Mouse (Mus musculus) heart, embryonic 16.5 days (tissue): ENCODE results near the gene Pop7. TPM values are rescaled to one million over a fixed set of nuclear protein-coding genes. Genes with fewer than 3 reads are reported as not detected.

Experiments
- ATAC-seq: fragments of 200-750 bp; cut with Nextera tagmentation; replicated peaks from 2 replicates; pipeline ENCODE4 v1.8.0; 2017; ENCODE audit warnings: moderate number of reproducible peaks; ENCODE audit not compliant: insufficient read depth, low FRiP score; ENCODE audit errors: extremely low read depth
- H3K27ac ChIP-seq: fragments of 300-500 bp; sonication (generic); 2 replicates; pipeline ENCODE4 v1.5.1; 2014; ENCODE audit warnings: mild to moderate bottlenecking, low read length, control low read depth, moderate library complexity
- H3K27me3 ChIP-seq: fragments of 300-500 bp; sonication (generic); 2 replicates; pipeline ENCODE4 v1.6.1; 2014; ENCODE audit warnings: low read length, mixed read lengths; ENCODE audit not compliant: control insufficient read depth, insufficient read depth
- H3K36me3 ChIP-seq: fragments of 300-500 bp; sonication (generic); 2 replicates; pipeline ENCODE4 v1.6.1; 2014; ENCODE audit not compliant: control insufficient read depth, insufficient read depth
- H3K4me1 ChIP-seq: fragments of 300-500 bp; sonication (generic); 2 replicates; pipeline ENCODE4 v1.6.1; 2014; ENCODE audit warnings: low read length, mixed read lengths; ENCODE audit not compliant: control insufficient read depth, insufficient read depth
- H3K4me2 ChIP-seq: fragments of 300-500 bp; sonication (generic); 2 replicates; pipeline ENCODE4 v1.6.1; 2014; ENCODE audit warnings: low read depth, mild to moderate bottlenecking, control low read depth, low read length
- H3K4me3 ChIP-seq: fragments of 300-500 bp; sonication (generic); 2 replicates; pipeline ENCODE4 v1.5.1; 2014; ENCODE audit warnings: mild to moderate bottlenecking, control low read depth, low read length
- H3K9ac ChIP-seq: fragments of 300-500 bp; sonication (generic); 2 replicates; pipeline ENCODE4 v1.6.1; 2014; ENCODE audit warnings: low read length, control low read depth
- H3K9me3 ChIP-seq: fragments of 300-500 bp; sonication (generic); replicated peaks from 2 replicates; pipeline ENCODE4 v1.6.1; 2016; ENCODE audit warnings: low read length; ENCODE audit not compliant: control insufficient read depth
- WGBS: fragments of 180-500 bp; shearing (Covaris S2); extraction: QIAGEN DNeasy Blood & Tissue Kit; methylation state at CpG from one replicate; pipeline ENCODE4 v1.1.7; 2014; 5-methylcytosine and 5-hydroxymethylcytosine counted together
- polyA plus RNA-seq: library from polyadenylated mRNA; unstranded; fragments of >200 nt; fragmentation: Nextera tagmentation; extraction: Ambion mirVana; gene quantifications from 2 replicates; pipeline ENCODE4 v1.2.1, GENCODE M21; 2015

Pop7 gene
- 43.3 and 45.5 TPM in 2 replicates for polyA plus RNA-seq

DNA sequence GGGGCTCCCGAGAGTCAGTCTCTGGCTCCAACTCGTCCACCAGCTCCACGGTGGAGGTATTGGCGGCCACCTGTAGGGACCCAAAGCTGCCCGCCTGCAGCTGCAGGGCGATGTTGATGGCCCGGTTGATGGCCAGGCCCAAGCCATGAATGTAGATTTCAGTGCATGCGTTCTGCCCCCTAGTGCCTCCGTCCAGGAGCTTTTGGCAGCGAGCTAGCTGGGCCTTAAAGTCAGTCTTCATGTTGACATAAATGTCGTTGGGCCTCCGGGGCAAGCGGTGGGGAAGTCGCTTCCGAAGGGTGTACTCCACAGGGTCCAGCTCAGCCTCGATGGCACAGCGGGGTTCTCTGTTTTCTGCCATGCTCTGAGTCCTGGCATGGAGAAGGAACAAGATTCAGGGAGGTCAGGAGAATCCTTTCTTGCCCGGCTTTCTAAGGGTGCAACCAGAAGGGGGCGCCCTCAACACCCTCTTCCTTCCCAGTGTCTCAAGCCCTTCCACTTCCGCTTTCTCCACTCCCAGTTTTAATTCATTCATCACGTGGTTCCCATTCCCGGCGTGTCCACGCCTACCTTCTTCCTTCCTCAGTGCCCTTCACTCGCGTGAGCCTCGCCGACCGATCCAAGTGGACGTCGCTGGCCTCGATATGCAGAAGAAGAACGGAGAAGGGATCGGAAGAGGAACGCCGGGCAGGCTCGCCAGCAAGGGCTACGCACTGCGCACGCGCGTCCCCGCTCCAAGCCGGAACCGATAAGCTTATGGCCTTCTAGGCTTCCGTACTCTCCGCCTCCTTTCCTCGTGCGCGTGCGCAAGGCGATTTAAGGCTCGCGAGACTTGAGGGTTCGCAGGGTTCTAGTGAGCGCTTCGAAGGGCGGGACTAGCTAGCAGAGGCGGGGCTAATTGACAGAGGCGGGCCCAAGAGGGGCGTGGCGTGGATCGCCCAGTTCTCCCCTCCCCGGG is at the start of gene Pop7:
Pop7 (minus strand) TSS at position 810 of the 958 bp plus-strand sequence.
- H3K27ac ChIP-seq = peak within 1 kb of the TSS; percentile 99
- WGBS = 2% methylated on average over 64 of the region's 64 CpGs
- H3K9me3 ChIP-seq = 0 out of 2 replicates have a peak, but pooled peaks cover 3% of the 10 kb centered on the region
- no peaks in the 10 kb centered on the region for H3K36me3 ChIP-seq
- peak within 1 kb of the TSS; percentile 73 for H3K4me3 ChIP-seq
- peaks cover 14% of the 10 kb centered on the region for H3K4me1 ChIP-seq
- peak within 1 kb of the TSS; percentile 90 for H3K4me2 ChIP-seq
- peak within 1 kb of the TSS; percentile 95 for H3K9ac ChIP-seq
- ATAC-seq = peak; percentile 96
- no peaks in the 10 kb centered on the region for H3K27me3 ChIP-seq

DNA sequence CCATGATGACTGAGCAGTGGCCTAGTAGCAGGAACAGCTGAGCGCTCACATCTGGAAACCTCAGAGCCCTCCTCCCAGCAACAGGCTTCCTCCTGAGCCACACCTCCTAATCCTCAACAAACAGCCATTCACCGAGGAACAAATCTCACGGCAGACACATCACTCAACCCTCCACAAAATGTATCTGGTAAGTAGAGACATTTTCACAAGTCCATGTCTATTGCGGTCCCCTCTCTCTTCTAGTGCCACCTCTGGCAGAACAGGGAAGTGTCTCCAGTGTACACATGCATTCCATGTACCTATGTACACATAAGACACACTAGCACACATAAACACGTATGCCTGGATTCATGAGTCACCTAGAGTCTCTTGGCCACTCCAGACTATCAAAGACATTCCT is 48.8 kb upstream of the Pop7 start:
- Histone ChIP-seq H3K27ac (no peak overlapping the region), H3K36me3 (no peaks in the 10 kb centered on the region), H3K27me3 (peaks cover 14% of the 10 kb centered on the region), H3K4me3 (no peak overlapping the region), H3K9me3 (no peaks in the 10 kb centered on the region), H3K4me2 (no peak overlapping the region), H3K4me1 (no peaks in the 10 kb centered on the region), H3K9ac (no peak overlapping the region)
- 65% methylated on average over 5 of the region's 5 CpGs for WGBS
- ATAC-seq = no peak

DNA sequence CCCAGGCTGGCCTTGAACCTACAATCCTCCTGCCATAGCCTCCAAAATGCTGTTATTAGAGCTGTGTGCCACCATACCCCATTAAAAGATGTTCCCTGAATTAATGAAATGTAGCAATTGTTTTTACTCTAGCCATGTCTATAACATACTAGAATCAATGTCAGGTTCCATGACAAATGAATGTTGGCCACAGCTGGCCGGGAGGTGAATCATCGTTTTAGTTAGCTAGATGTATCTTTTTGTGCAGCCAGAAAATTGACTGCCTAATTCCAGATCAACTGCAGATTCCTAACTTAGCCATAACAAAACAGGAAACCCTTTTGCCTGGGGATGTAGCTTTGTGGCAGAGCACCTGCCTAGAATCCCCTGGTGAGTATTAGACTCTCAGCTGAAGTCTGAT is 47.5 kb upstream of the Pop7 start:
- Histone ChIP-seq H3K4me1 (no peaks in the 10 kb centered on the region), H3K4me2 (no peak overlapping the region), H3K36me3 (no peaks in the 10 kb centered on the region), H3K27ac (no peak overlapping the region), H3K4me3 (no peak overlapping the region), H3K27me3 (peaks cover 14% of the 10 kb centered on the region), H3K9ac (no peak overlapping the region), H3K9me3 (no peaks in the 10 kb centered on the region)
- WGBS = 61% methylated on average over 2 of the region's 2 CpGs
- ATAC-seq = no peak

DNA sequence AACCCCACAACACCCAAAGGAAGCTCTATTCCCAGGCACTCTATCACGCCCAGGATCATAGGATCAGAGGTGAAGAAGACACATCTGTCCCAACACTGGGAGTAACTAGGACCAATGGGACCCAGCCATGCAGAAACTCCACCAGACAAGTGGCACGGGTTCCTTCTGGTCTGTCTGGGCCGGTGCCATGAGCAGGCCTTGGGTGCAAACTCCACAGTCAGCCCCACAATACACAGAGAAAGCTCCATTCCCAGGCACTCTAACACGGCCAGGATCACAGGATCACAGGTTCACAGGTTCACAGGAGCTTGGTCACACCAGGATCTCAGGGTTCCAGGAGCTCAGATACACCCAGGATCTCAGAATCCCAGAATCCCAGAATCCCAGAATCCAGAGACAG is 43.3 kb upstream of the Pop7 start:
- H3K9ac ChIP-seq = no peak overlapping the region
- H3K27me3 ChIP-seq = no peaks in the 10 kb centered on the region
- H3K4me2 ChIP-seq = no peak overlapping the region
- no peaks in the 10 kb centered on the region for H3K9me3 ChIP-seq
- no peak overlapping the region for H3K4me3 ChIP-seq
- H3K4me1 ChIP-seq = no peaks in the 10 kb centered on the region
- WGBS = 67% methylated on average over 4 of the region's 4 CpGs
- no peak for ATAC-seq
- no peak overlapping the region for H3K27ac ChIP-seq
- H3K36me3 ChIP-seq = no peaks in the 10 kb centered on the region

DNA sequence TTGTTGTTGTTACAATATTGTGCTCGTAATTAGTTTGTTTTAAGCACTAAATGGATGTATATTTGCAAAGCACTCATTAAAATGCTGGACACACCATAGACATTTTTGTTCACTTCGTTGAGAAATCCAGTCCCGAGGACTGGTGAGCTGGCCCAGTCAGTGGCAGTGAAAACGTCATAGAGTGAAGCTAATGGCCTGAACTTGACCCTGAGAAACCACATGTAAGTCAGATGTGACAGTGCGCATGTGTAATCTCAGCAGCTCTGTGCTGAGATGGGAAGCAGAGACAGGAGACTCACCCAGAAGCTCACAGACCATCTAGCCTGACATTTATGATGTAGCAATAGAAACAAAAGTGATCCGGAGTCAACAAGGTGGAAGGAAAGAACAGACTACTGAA is 42.6 kb upstream of the Pop7 start:
- ATAC-seq = no peak
- Histone ChIP-seq H3K4me3 (no peak overlapping the region), H3K27me3 (no peaks in the 10 kb centered on the region), H3K36me3 (no peaks in the 10 kb centered on the region), H3K9ac (no peak overlapping the region), H3K27ac (no peak overlapping the region), H3K4me1 (no peaks in the 10 kb centered on the region), H3K4me2 (no peak overlapping the region), H3K9me3 (no peaks in the 10 kb centered on the region)
- WGBS = 61% methylated on average over 6 of the region's 6 CpGs

DNA sequence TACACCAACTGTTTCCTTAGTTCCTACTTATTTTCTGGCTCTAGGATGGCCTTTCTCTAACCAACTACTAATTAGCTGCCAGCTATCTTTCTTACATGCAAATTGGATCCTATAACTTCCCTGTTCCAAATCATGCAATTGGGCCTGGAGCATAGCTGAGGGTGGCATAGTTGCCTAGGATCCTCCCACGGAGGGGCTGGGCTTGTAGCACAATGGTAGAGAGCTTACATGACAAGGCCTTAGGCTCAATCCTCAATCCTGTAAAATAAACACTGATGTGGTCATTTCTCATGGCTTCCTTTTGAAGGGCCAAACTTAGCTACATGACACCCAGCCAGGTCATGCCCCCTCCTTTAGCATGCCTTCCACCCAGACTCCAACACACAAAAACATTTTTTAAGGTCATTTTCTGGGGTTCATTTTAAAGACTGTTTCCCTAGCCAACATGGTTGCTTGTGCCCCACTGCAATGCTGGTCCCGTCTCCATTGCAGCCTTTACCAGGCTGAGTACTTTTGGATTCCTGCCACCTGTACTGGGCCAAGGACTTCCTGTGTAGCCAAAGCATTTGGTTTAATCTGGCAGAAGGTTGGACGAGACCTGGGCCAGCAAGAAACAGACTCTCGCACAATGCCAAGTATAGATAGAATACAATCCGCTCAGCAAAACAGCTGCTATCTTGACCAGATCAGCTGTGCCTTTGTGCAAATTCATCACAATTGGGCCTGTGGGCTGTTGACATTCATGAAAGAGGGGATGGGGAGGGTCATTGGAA is 39.6 kb upstream of the Pop7 start:
- H3K4me2 ChIP-seq = no peak overlapping the region
- H3K27me3 ChIP-seq = no peaks in the 10 kb centered on the region
- peaks cover 3% of the 10 kb centered on the region; the same call in 1 of the 2 replicates for H3K4me1 ChIP-seq
- no peak for ATAC-seq
- H3K9ac ChIP-seq = no peak overlapping the region
- H3K36me3 ChIP-seq = no peaks in the 10 kb centered on the region
- H3K4me3 ChIP-seq = no peak overlapping the region
- no peaks in the 10 kb centered on the region for H3K9me3 ChIP-seq
- 64% methylated on average over 5 of the region's 5 CpGs for WGBS
- H3K27ac ChIP-seq = no peak overlapping the region

DNA sequence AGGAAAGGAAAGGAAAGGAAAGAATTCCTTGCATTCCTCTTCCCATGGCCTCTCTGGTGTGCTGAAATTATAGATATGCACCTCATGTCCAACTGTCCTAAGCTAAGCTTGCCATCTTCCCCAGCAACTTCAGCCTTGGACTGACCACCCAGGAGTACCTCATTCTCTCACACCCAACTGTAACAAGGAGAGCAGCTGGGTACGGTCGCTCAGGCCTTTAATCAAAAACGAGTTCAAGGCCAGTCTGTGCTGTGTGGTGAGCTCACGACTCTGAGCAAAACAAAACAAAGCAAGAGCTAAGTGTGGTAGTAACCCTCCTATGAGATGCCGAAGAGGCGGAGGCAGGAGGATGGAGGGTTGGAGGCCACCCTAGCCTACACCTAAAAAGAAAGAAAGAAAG is 38.7 kb upstream of the Pop7 start:
- Histone ChIP-seq H3K4me1 (peaks cover 3% of the 10 kb centered on the region; the same call in 1 of the 2 replicates), H3K4me3 (no peak overlapping the region), H3K27me3 (no peaks in the 10 kb centered on the region), H3K36me3 (no peaks in the 10 kb centered on the region), H3K4me2 (no peak overlapping the region), H3K27ac (no peak overlapping the region), H3K9ac (no peak overlapping the region), H3K9me3 (no peaks in the 10 kb centered on the region)
- WGBS = 68% methylated on average over 6 of the region's 6 CpGs
- ATAC-seq = no peak

DNA sequence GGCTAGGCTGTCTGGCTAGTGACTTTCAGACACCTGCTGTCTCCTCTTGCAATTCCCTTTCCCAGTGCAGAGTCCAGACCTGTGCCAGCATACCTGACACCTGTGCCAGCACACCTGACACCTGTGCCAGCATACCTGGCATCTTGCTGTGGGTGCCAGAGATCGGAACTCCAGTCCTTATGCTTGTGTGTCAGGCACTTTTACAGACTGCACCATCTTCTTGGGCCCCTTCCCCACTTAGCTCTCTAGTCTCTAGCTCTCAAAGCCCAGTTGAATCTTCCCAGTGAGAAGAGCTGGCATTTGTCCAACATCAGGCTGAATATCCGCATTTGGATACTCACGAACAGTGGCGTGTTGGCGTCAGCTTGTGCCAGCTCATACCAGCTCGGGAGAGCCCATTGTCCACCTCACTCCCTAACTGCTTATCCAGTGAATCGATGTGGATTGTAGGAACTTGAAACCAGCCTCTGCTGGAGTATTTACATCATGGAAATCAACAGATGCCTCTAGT is 37.0 kb upstream of the Pop7 start:
- 0 out of 2 replicates have a peak overlapping the region, but pooled peaks have one; percentile 6 for H3K4me2 ChIP-seq
- 28% methylated on average over 7 of the region's 7 CpGs for WGBS
- no peak; the same call in 1 of the 2 replicates for ATAC-seq

More for the DNA sequence above, 37.0 kb upstream of the Pop7 start:
- no peaks in the 10 kb centered on the region for H3K9me3 ChIP-seq
- H3K4me1 ChIP-seq = peaks cover 3% of the 10 kb centered on the region; the same call in 1 of the 2 replicates
- no peak overlapping the region for H3K9ac ChIP-seq
- H3K27me3 ChIP-seq = no peaks in the 10 kb centered on the region
- H3K4me3 ChIP-seq = no peak overlapping the region
- no peaks in the 10 kb centered on the region for H3K36me3 ChIP-seq
- H3K27ac ChIP-seq = no peak overlapping the region
